Mouse (Mus musculus): ENCODE data around the gene Mcf2l.
A peak's percentile ranks its signal among the peaks of the same experiment; 100 is the strongest.

Mcf2l gene

DNA sequence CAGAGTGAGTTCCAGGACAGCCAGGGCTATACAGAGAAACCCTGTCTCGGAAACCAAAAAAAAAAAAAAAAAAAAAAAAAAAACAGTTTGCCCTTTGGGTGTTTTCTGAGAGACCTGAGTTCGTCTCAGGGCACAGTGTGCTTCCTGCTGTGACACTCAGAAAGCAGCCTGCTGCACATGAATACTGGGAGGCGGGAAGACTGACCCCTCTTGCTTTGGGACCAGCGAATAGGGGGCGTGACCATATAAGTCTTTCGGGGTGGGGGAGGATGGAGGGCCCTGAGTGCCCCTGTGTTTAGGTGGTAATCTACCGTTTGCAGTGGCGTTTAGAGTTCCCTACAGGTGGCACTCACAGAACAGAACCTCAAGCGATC, 636 bp upstream of the Mcf2l start:
- no peak for DNase-seq (ENCODE audit: low read depth in 1 of 2, low spot score in 2 of 2)

GRCm38 (mm10) chr8:12874194-12874791, 687 bp downstream of the Mcf2l start:
- no peak for DNase-seq (ENCODE audit: low read depth in 1 of 2, low spot score in 2 of 2)

DNA sequence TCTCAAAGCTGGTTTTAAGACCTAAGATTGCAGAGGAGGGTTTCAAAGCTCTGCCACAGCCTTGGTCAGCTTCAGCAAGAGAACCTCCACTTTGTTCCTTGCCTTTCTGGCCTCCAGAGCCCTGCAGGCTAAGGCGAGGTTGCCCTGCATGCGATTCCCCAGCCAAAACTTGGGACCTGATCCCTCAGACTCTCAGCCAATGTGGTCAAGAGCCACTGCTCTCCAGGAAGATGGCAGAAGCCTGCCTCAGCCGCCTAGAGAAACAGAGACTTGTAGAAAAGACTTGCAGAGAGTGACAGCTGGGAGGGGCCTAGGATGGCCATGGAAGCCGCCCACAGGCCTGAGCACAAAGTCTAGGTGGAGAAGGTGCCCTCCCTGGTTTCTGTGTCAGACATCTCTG, 1.4 kb downstream of the Mcf2l start:
- no peak for DNase-seq (ENCODE audit: low read depth in 1 of 2, low spot score in 2 of 2)

DNA sequence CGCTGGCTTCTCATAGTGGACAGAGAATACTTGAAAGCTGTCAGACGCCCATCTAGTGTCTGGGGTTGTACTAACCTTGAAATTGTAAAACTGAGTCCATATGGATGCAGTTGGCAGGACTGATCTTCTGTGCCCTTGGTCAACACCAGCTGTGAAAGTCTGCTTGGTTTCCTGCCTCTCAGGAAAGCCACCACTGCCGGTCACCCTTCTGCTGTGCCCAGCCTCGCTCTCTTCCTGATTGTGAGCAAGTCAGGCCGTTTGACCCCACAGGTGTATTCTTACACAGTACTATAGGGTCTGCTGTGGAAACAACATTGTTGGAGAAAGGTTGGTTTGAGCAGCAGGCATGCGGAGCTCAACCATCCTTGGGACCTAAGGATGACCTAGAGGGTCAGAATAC, 3.5 kb downstream of the Mcf2l start:
- no peak for DNase-seq (ENCODE audit: low read depth in 1 of 2, low spot score in 2 of 2)

- no peak for DNase-seq (ENCODE audit: low read depth in 1 of 2, low spot score in 2 of 2)
Measured at GRCm38 (mm10) chr8:12880163-12880562, 6.6 kb downstream of the Mcf2l start.

- DNase-seq (ENCODE audit: low read depth in 1 of 2, low spot score in 2 of 2), result no peak
Measured at GRCm38 (mm10) chr8:12883051-12884004, 9.7 kb downstream of the Mcf2l start.

DNA sequence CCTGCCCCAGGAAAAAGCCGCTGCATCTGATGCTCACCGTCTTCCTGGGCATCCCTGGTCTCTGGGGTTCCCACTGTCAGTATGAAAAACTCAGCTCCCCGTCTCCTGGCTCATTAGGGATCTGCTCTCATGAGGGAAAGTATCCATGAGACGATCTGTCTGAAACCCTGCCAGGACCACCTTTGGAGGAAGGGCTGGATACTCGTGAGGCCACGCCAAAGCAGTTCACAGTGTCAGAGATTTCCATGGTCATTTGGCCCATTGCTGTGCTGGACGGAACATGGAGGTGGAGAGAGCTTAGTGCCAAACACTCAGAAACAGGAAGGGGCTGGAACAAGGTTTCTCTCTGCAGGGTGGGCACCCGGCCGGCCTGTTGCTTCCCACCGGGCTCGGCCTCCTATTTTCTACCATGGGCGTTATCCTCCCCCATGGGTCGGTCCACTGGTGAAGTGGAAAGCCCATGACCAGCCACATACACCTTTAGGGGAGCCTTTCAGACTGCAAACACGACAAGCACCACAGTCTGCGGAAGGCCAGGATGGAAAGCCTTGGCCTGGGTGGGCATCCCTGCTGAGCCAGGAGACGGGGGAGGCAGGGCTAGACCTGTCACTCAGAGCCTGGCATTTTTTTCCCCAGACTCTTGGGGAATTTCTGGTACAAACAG, 14.3 kb downstream of the Mcf2l start:
- DNase-seq (ENCODE audit: low read depth in 1 of 2, low spot score in 2 of 2), result no peak

DNA sequence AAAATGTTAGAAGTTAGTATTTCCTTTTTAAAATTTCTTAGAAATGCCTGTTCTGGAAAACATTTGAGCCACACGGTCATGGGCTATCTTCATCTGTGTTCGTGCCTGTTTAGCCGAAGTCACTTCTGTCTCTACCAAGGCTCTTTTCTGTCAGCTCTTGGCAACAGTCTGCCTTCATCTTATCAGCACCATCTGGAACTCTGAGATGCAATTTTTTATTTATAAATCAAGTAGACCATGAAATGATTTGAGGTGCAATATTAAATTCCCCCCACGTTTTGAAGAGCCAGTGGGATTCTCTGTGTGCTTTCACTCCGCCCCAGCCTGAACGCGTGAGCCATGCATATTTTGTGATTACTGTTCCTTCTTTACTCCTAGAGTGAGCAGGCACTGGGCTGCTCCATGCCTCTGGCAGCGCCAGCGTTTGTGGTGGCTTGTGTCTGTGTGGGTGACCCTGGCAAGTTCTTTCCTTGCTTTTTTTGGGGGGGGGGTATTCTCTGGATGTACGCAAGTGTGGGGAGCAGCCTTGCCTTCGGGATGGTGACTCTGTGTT, 15.5 kb downstream of the Mcf2l start:
- no peak for DNase-seq (ENCODE audit: low read depth in 1 of 2, low spot score in 2 of 2)

DNA sequence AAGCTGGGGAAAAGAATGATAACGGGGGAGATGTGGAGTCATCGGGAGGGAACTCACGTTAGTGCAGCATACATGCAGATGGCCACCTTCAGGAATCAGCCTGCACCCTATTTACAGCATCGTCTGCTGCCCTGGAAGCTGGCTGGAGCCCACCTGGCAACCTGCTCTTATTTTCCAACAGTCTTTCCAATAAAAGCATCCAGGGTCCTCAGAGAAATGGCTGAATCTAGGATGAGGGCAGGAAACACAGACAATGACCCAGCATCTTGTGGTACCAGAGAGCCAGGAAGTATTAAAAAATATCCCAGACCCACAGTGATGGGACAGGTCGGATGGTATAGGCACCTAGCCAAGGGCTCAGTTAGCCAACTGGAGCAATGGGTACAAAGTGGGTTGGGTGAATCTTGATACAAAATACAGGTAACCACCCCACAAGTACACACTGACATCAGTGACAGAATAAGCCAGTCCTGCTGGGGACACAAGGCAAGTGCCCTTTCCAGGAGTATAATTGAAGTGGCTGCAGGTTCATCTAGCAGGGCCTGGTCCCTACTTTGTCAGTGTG, 19.4 kb downstream of the Mcf2l start:
- no peak for DNase-seq (ENCODE audit: low read depth in 1 of 2, low spot score in 2 of 2)

- DNase-seq (ENCODE audit: low read depth in 1 of 2, low spot score in 2 of 2), result no peak
Measured at GRCm38 (mm10) chr8:12893797-12894578, 20.4 kb downstream of the Mcf2l start.

DNA sequence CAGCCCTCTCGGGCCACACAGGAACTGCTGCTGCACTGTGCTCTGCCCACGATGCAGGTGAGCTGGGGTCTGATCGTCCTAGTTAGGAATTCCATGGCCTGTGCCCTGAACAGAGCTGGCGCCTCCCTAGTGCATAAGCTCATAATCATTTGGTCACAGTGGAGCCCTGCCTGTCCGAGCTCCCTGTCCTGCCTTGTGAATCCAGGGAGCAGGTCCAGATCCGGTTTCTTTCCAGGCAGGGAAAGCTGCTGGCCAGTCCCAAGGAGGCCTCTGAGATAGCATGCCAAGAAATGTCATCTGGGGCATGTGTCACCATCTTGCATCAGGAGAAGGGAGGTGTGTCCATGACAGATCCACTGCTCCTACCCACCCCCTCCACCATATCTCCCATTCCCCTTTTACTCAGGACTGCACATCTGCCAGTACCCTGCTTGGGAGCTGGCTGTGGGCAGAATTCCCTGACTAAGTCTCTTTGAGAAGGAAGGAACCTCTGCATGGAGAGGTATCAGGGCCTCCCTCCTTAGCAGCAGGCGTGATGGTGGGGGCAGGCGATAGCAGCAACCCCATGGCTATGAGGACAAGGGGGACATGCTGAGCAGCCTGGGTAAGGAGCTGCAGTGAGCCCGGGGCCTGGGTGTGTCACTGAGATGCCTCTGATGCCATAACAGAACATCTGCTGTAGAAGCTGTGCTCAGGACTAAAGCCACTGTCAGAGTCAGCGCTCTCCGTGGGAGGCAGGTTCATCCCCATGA, 21.4 kb downstream of the Mcf2l start:
- DNase-seq (ENCODE audit: low read depth in 1 of 2, low spot score in 2 of 2), result no peak

- DNase-seq (ENCODE audit: low read depth in 1 of 2, low spot score in 2 of 2), result no peak
Measured at GRCm38 (mm10) chr8:12895535-12896150, 22.0 kb downstream of the Mcf2l start.

GRCm38 (mm10) chr8:12896494-12897373, 23.1 kb downstream of the Mcf2l start:
- DNase-seq (ENCODE audit: low read depth in 1 of 2, low spot score in 2 of 2), result peak; percentile 8 to 14

DNA sequence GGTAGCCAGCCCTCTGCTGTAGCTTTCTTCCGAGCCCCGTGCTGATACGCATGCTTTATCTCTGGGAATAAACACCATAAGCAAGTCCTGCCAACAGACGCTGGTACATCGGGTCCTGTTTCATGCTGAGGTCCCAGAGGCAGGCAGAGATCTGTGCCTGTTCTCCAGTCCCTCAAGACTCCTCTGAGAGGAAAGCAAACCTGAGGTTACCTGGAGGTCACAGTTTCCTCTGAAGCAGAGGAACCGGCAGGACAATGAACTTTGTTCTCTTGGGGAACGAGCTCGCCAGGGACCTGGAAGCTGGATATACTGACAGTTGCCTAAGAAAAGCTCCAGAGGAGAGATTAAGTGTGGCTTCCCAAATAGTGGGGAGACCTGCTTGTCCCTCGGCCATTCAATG, 24.2 kb downstream of the Mcf2l start:
- no peak for DNase-seq (ENCODE audit: low read depth in 1 of 2, low spot score in 2 of 2)

DNA sequence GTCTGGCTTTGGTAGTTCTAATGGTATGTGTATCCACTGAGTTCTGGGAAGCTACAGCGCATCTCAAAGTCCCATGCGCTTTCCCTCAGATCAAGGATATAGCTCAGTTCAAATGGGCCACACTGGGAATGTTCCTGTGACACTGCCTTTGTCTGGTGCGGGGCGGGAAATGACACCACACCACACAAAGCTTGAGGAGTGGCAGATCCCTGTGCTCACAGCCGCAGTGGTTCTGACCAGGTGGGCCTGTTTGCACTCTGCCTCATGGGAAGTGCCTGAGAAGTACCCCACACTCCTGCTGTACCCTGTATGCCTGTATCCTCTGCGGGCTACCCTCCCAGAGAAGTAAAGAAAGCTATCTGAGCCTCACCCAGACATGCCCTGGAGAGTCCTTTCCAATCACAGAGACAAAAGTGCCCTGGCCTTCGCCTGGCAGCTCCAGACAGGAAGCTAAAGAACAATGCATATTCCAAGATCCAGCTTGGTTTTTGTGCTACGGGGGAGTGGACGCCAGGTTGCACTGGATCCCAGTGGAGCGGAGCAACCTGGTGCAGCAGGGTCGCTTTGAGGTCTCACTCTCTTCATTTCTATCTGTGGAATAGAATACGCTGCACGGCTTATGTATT, 30.3 kb downstream of the Mcf2l start:
- DNase-seq (ENCODE audit: low read depth in 1 of 2, low spot score in 2 of 2), result no peak

- DNase-seq (ENCODE audit: low read depth in 1 of 2, low spot score in 2 of 2), result no peak
Measured at GRCm38 (mm10) chr8:12905122-12905521, 31.5 kb downstream of the Mcf2l start.

- DNase-seq (ENCODE audit: low read depth in 1 of 2, low spot score in 2 of 2), result no peak
Measured at GRCm38 (mm10) chr8:12905599-12906321, 32.2 kb downstream of the Mcf2l start.

Measured in monocyte, adult 2 months (primary cell).